Mouse (Mus musculus) forebrain, embryonic 11.5 days (tissue): ENCODE data around the gene Katnal1. TPM values are rescaled to one million over a fixed set of nuclear protein-coding genes. Genes with fewer than 3 reads are reported as not detected.
A peak's percentile ranks its signal among the peaks of the same experiment; 100 is the strongest.

Source experiments
- ATAC-seq: fragments of 200-750 bp; cut with Nextera tagmentation; replicated peaks from 2 replicates; pipeline ENCODE4 v1.8.0; 2017; ENCODE audit warnings: moderate TSS enrichment; ENCODE audit not compliant: low FRiP score
- DNase-seq: peaks from one replicate; pipeline ENCODE4 v3.0.0-alpha.2; 2017; ENCODE audit warnings: low spot score
- H3K27ac ChIP-seq: fragments of 300-500 bp; sonication (generic); 2 replicates; pipeline ENCODE4 v1.5.1; 2014; ENCODE audit warnings: low read depth, low read length
- H3K27me3 ChIP-seq: fragments of 300-500 bp; sonication (generic); 2 replicates; pipeline ENCODE4 v1.6.1; 2014; ENCODE audit warnings: mild to moderate bottlenecking, low read length, mixed read lengths; ENCODE audit not compliant: control insufficient read depth, insufficient read depth
- H3K36me3 ChIP-seq: fragments of 300-500 bp; sonication (generic); 2 replicates; pipeline ENCODE4 v1.6.1; 2014; ENCODE audit warnings: mild to moderate bottlenecking, low read length, moderate library complexity, mixed read lengths; ENCODE audit not compliant: control insufficient read depth, insufficient read depth
- H3K4me1 ChIP-seq: fragments of 300-500 bp; sonication (generic); replicated peaks from 2 replicates; pipeline ENCODE4 v1.6.1; 2014; ENCODE audit warnings: low read length, mixed read lengths; ENCODE audit not compliant: control insufficient read depth, insufficient read depth
- H3K4me2 ChIP-seq: fragments of 300-500 bp; sonication (generic); 2 replicates; pipeline ENCODE4 v1.6.1; 2014; ENCODE audit warnings: low read depth, mild to moderate bottlenecking, low read length, moderate library complexity, mixed read lengths; ENCODE audit not compliant: severe bottlenecking
- H3K4me3 ChIP-seq: fragments of 300-500 bp; sonication (generic); 2 replicates; pipeline ENCODE4 v1.5.1; 2014; ENCODE audit warnings: low read depth, low read length
- H3K9ac ChIP-seq: fragments of 300-500 bp; sonication (generic); 2 replicates; pipeline ENCODE4 v1.6.1; 2014; ENCODE audit warnings: low read length
- H3K9me3 ChIP-seq: fragments of 300-500 bp; sonication (generic); 2 replicates; pipeline ENCODE4 v1.6.1; 2016; ENCODE audit warnings: low read length, mixed read lengths; ENCODE audit not compliant: control insufficient read depth
- WGBS: fragments of 180-500 bp; shearing (Covaris S2); extraction: QIAGEN DNeasy Blood & Tissue Kit; methylation state at CpG from one replicate; pipeline ENCODE4 v1.1.7; 2014; 5-methylcytosine and 5-hydroxymethylcytosine counted together
- polyA plus RNA-seq: library from polyadenylated mRNA; unstranded; fragments of >200 nt; fragmentation: Nextera tagmentation; extraction: Ambion mirVana; gene quantifications from 2 replicates; pipeline ENCODE4 v1.2.1, GENCODE M21; 2014

Gene Katnal1
- polyA plus RNA-seq, 1 experiment from 2014 or later = 34.0 TPM

GRCm38 (mm10) chr5:148950064-148950463, 20.9 kb upstream of the Katnal1 start:
- no peak overlapping the region for H3K27ac ChIP-seq
- H3K27me3 ChIP-seq = no peaks in the 10 kb centered on the region
- no peaks in the 10 kb centered on the region for H3K4me1 ChIP-seq
- WGBS = 65% methylated on average over 15 of the region's 15 CpGs
- no peak overlapping the region for H3K4me3 ChIP-seq
- no peaks in the 10 kb centered on the region for H3K36me3 ChIP-seq
- no peaks in the 10 kb centered on the region for H3K9me3 ChIP-seq
- DNase-seq (no peak), ATAC-seq (no peak)
- no peak overlapping the region for H3K9ac ChIP-seq
- H3K4me2 ChIP-seq = no peak overlapping the region

GRCm38 (mm10) chr5:148948577-148948976, 19.5 kb upstream of the Katnal1 start:
- WGBS = 82% methylated on average over 9 of the region's 9 CpGs
- Histone ChIP-seq H3K4me1 (no peaks in the 10 kb centered on the region), H3K4me3 (no peak overlapping the region), H3K27ac (no peak overlapping the region), H3K4me2 (no peak overlapping the region), H3K9me3 (no peaks in the 10 kb centered on the region), H3K9ac (no peak overlapping the region), H3K36me3 (no peaks in the 10 kb centered on the region), H3K27me3 (no peaks in the 10 kb centered on the region)
- ATAC-seq (no peak), DNase-seq (no peak)

GRCm38 (mm10) chr5:148947412-148947811, 18.3 kb upstream of the Katnal1 start:
- Histone ChIP-seq H3K36me3 (no peaks in the 10 kb centered on the region), H3K4me3 (no peak overlapping the region), H3K4me1 (no peaks in the 10 kb centered on the region), H3K27me3 (no peaks in the 10 kb centered on the region), H3K9ac (no peak overlapping the region), H3K4me2 (no peak overlapping the region), H3K9me3 (peaks cover 1% of the 10 kb centered on the region; the same call in 1 of the 2 replicates), H3K27ac (no peak overlapping the region)
- no peak for DNase-seq
- WGBS = 67% methylated on average over 4 of the region's 4 CpGs
- no peak for ATAC-seq

GRCm38 (mm10) chr5:148946787-148947186, 17.7 kb upstream of the Katnal1 start:
- Histone ChIP-seq H3K9me3 (peaks cover 3% of the 10 kb centered on the region; the same call in 1 of the 2 replicates), H3K4me2 (no peak overlapping the region), H3K27ac (no peak overlapping the region), H3K4me1 (no peaks in the 10 kb centered on the region), H3K36me3 (no peaks in the 10 kb centered on the region), H3K9ac (no peak overlapping the region), H3K27me3 (no peaks in the 10 kb centered on the region), H3K4me3 (no peak overlapping the region)
- no peak for DNase-seq
- ATAC-seq = no peak
- 72% methylated on average over 5 of the region's 5 CpGs for WGBS

- H3K9ac ChIP-seq = no peak overlapping the region
- no peak overlapping the region for H3K4me3 ChIP-seq
- H3K4me1 ChIP-seq = no peaks in the 10 kb centered on the region
- DNase-seq (no peak), ATAC-seq (no peak)
- 78% methylated on average over 2 of the region's 2 CpGs for WGBS
- no peak overlapping the region for H3K4me2 ChIP-seq
- no peaks in the 10 kb centered on the region for H3K27me3 ChIP-seq
- no peak overlapping the region for H3K27ac ChIP-seq
- H3K36me3 ChIP-seq = no peaks in the 10 kb centered on the region
- peaks cover 3% of the 10 kb centered on the region; the same call in 1 of the 2 replicates for H3K9me3 ChIP-seq
These were observed 16.6 kb upstream of the Katnal1 start for GRCm38 (mm10) chr5:148945735-148946134.

- ATAC-seq = no peak
These were observed 14.9 kb upstream of the Katnal1 start for GRCm38 (mm10) chr5:148944024-148944423.

GRCm38 (mm10) chr5:148943444-148943843, 14.3 kb upstream of the Katnal1 start:
- Histone ChIP-seq H3K4me2 (no peak overlapping the region), H3K36me3 (no peaks in the 10 kb centered on the region), H3K27ac (no peak overlapping the region), H3K4me1 (no peaks in the 10 kb centered on the region), H3K4me3 (no peak overlapping the region), H3K27me3 (no peaks in the 10 kb centered on the region), H3K9me3 (peaks cover 3% of the 10 kb centered on the region; the same call in 1 of the 2 replicates), H3K9ac (no peak overlapping the region)
- 79% methylated on average over 10 of the region's 10 CpGs for WGBS
- DNase-seq = no peak
- ATAC-seq = no peak

More at GRCm38 (mm10) chr5:148944024-148944423, 14.9 kb upstream of the Katnal1 start:
- Histone ChIP-seq H3K9ac (no peak overlapping the region), H3K4me3 (no peak overlapping the region), H3K27ac (no peak overlapping the region), H3K4me2 (no peak overlapping the region), H3K4me1 (no peaks in the 10 kb centered on the region), H3K9me3 (peaks cover 3% of the 10 kb centered on the region; the same call in 1 of the 2 replicates), H3K27me3 (no peaks in the 10 kb centered on the region), H3K36me3 (no peaks in the 10 kb centered on the region)
- WGBS = 81% methylated on average over 8 of the region's 8 CpGs
- no peak for DNase-seq

GRCm38 (mm10) chr5:148942957-148943356, 13.8 kb upstream of the Katnal1 start:
- H3K9me3 ChIP-seq = peaks cover 3% of the 10 kb centered on the region; the same call in 1 of the 2 replicates
- H3K36me3 ChIP-seq = no peaks in the 10 kb centered on the region
- H3K9ac ChIP-seq = no peak overlapping the region
- H3K4me2 ChIP-seq = no peak overlapping the region
- no peaks in the 10 kb centered on the region for H3K4me1 ChIP-seq
- no peak for DNase-seq
- H3K4me3 ChIP-seq = no peak overlapping the region
- no peak overlapping the region for H3K27ac ChIP-seq
- 0 out of 2 replicates have a peak, but pooled peaks have one; percentile 30 for ATAC-seq
- H3K27me3 ChIP-seq = no peaks in the 10 kb centered on the region
- WGBS = 63% methylated on average over 11 of the region's 11 CpGs

GRCm38 (mm10) chr5:148942305-148942704, 13.2 kb upstream of the Katnal1 start:
- Histone ChIP-seq H3K9ac (no peak overlapping the region), H3K4me1 (no peaks in the 10 kb centered on the region), H3K9me3 (peaks cover 3% of the 10 kb centered on the region; the same call in 1 of the 2 replicates), H3K4me3 (no peak overlapping the region), H3K27ac (no peak overlapping the region), H3K36me3 (no peaks in the 10 kb centered on the region), H3K4me2 (no peak overlapping the region), H3K27me3 (no peaks in the 10 kb centered on the region)
- ATAC-seq (no peak), DNase-seq (no peak)
- 94% methylated on average over 6 of the region's 6 CpGs for WGBS
